Mouse (Mus musculus): ENCODE measurements around the gene AL607142.1.

Gene AL607142.1

DNA sequence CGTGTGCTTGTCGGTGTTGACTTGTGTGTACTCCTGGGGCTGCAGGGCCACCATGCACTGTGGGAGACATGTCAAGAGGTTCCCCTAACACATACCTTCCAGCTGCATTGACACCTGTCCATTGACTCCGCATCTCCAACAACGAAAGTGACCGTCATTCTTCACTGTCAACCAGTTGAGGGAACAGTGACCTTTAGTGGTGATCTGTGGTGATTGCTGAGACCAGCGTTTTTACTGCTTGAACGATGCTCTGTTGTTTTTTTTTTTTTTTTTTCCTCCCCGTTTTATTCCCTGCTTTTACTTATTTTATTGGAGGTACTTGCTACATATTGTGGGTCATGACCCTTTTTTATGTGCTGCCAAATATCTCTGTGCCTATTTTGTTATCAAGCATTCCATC lies 7.3 kb upstream of the AL607142.1 start:
- DNase-seq (ENCODE audit: low spot score), result no peak

DNA sequence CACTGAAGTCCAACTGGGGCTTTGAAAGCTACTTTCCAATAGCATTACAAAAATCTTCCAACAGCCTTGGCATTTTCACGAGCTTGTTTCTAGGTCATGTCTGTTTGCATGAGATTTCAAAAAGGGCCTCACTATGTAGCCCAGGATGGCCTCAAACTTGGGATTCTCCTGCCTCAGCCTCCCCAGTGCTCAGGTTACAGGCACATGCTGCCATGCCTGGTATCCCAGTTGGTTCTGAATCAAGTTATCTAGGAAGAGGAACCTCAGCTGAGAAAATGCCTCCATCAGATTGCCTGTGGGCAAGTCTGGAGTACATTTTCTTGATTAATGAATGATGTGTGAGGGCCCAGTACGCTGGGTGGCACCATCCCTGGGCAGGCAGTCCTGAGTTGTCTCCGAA lies 6.6 kb upstream of the AL607142.1 start:
- DNase-seq (ENCODE audit: low spot score), result no peak

DNA sequence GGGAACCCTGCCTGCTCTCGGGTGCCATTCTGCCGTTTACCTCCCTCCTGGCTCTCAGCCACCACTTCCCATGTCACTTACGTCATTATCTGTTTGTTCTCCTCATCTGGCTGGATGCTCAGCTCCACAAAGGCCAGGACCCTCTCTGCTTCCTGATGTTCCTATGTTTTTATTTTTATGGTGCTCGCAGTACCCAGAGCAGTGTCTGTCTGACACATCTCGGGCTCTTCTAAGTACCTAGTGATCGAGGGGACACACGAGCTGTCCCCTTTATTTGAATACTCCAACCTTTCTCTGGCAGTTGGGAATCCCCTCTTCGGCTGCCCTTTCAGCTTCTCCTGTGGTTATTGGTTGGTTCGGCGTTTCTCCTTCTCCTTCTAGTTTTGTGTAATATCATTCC lies 6.0 kb upstream of the AL607142.1 start:
- no peak for DNase-seq (ENCODE audit: low spot score)

DNA sequence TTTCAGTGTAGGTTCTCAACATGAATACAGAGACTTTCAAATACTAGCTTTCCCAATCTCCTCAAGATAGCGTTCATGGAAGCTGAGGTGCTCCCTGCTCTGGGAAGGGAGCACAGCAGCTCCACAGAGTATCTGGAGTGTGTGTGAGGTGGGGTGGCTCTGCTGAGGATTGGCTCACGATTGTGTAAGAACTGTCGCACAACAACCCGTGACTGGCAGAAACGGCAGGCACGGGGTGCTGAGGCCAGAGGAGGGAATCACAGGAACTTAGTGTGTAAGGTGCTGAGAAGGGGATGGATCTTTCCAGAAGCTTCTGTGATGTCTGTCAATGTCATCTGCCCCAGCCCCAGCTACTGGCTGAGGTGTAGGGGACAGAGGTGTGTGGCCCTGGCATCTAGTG lies 3.1 kb upstream of the AL607142.1 start:
- DNase-seq (ENCODE audit: low spot score), result no peak

DNA sequence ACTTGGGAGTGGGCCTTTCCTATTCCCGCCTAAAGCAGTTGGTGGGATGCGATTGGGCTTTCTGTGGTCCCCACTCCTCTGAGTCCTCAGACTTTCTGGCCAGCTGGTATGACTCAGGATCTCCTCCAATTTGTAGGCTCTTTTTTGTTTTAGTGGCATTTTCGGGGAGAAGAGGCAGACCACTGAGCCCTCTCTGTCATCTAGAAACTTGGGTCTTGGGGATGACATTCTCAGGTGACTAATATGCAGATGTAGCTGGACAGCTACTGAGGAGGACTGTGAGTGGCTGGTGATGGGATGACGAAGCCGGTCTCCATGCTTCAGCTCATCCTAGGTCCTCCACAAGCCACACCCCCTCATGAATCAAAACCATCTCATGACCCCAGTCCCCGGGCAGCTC lies 2.6 kb upstream of the AL607142.1 start:
- no peak for DNase-seq (ENCODE audit: low spot score)

DNA sequence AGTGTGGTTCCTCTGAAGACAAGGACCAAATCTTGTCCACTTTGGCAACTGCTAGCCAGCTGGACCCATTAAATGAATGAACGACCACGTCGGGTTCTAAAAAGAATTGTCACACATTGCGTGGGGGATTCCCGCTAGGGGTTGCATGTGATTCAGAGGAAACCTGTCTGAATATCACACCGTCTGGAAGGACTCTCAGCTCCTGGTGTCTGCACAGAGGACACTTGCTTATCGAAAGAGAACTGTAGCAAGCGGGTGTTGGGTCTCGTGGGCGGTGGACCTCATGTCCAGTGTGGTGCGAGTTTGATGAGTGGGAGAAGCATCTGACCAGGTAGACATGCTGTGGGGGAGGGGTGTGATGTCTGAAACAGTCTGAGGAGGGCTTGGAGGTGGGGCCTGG lies 2.0 kb upstream of the AL607142.1 start:
- no peak for DNase-seq (ENCODE audit: low spot score)

DNA sequence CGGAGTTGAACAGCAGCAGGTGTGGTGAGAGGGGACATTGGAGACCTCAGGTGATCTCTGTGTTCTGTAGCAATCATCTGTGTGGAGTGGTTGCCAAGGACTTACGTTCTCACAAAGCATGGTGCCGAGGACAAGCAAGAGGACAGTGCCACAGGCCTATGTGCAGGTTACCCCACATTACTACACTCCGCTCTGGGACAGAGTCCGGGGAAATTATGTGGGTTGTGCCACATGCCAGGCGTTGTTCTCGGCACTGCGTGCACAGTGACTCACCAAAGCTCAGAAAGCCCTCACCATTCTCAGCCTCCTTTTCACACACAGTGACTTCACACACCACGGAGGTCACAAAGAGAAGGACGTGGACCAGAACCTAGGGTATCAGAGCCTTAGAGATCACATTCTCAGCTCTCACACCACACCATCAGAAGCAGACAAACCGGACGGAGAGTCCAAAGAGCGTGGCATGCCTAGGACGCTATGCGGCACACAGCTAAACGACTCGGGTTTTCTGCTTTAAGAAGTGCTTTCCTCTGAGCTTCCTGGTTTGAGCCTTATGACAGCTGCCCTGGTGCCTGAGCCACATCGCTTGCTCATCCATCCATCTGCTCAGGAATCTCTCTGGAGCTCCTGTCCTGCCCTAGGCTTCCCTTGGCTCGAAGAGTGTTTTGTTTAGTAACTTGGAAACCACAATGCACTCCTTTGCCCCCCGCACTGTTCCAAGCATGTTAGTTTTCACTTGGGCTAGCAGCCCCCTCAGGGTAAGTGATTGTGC lies 1.3 kb upstream of the AL607142.1 start:
- no peak for DNase-seq (ENCODE audit: low spot score)

DNA sequence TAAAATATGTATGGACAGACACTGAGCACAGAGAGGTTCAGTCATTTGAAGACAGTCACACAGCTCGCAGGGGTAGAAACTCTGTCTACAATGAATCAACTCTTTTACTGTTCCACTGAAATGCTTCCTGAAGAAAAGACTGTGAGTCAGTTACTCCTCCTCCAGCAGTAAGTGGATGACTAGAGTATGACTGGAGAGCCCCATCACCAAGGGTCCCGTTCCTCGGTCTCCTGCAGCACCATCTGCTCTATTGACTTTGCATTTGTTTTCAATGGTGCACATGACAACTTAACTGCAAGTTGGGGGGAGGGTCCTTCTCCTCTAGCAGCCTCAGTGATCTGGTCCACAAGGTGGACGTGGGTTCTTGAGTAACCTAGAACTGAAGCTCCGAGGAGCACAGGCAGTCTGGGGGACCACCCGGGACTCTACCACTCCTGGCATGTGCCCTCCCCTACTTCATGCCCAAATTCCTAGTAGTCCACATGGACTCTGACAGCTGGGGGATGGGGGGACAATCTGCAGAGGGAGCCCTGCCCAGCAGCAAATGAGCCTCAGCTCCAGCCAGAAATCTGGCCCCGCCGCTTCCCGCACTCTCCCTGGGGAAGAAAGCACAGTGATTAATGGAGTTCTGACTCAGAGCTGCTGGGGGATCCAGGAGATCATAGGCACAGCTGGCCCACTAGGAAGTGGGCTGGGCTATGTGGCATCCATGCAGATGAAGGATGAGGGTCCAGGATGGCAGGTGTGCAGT lies 2.2 kb downstream of the AL607142.1 start:
- DNase-seq (ENCODE audit: low spot score), result no peak

DNA sequence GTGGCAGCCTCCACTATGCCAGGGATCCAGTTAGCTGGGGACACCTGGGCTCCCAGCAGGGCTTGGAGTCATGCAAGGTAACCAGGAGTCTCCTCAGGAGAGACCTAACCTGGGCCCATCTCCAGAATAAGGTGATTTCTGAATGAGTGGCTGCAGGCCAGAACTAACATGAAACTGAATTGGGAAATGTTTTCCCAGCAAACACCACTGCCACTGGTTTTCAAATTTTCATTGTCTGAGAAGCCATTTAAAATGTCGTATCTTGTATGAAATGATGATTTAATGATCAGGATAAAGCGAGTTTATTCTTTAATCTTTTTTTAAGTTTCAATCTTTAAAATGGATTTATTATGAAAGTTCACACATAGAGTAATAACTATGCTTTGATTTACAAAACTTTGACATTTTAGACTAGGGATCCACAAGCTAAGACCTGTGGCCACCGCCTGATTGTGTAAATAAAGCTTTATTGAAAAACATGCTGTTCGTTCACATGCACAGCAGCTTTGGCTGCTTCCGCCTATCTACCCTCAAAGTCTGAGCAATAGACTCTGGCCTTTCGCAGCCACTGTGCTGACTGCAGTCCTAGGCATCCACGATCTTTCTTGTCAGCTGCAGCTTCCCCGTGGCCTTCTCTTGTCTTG lies 2.9 kb downstream of the AL607142.1 start:
- DNase-seq (ENCODE audit: low spot score), result no peak

DNA sequence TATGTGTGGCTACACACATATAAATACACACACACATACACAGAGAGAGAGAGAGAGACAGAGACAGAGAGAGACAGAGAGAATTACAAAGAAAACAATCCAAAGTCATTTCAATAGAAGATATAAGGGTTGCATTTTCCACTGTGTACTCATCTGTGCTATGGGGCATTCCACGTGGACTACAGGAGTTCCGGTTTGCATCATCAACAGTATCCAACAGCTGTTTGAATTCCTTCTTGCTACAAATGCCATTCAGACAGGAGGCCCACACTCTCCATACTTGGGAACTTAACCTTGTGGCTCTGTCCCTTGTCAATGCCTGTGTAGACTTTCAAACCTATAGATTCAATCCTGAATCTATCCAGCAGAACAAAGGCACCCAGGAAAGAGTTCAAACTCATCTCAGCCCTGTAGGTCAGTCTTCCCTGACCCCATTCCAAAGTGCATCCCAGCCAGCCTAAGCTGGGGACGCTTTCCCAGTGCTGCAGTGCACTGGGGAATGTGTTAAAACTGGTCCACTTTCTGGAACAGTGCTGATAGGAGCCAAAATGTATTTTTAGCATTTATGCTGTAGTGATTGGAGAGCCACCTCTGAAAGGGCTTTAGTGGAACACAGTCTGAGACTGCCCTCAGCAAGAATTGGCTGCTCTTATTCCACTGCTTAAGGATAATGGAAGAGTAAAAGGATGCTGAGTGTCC lies 4.2 kb downstream of the AL607142.1 start:
- DNase-seq (ENCODE audit: low spot score), result no peak

DNA sequence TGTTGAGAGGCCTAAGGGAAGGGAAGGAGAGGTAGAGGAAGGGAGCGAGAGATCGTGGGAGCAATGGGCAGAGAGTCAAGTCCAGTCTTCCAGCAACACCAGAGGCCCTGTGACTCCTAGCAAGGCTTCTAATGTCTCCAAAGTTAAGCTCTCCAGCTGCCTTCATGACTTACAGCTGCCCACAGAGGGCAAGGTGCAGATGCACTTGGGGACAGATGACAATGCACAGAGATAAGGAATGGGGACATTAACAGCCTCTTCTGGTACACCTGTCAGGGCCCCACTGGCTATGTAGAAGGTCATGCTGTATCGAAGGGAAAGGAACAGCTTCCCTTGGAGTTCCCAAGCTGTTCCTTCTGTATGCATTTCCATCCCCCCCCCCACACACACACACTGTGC lies 4.8 kb downstream of the AL607142.1 start:
- DNase-seq (ENCODE audit: low spot score), result no peak

DNA sequence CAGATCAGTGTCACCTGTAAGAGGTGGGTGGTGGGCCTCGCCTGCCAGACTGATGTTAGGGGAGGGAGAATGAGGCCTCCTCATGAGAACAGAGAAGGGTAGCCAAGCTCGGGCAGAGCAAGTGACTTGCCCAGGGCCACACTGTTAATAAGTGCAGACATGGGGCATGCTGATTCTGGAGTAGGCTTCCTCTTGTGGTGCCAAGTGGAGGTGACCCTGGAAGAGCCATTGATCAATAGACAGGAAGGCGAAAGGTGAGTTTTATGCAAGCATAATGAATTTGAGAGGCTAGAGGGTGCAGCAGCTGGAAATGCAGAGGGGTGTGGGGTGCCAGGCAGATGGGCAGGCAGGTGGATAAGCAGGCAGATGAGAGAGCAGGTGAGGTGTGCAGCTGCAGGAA lies 6.6 kb downstream of the AL607142.1 start:
- DNase-seq (ENCODE audit: low spot score), result no peak

DNA sequence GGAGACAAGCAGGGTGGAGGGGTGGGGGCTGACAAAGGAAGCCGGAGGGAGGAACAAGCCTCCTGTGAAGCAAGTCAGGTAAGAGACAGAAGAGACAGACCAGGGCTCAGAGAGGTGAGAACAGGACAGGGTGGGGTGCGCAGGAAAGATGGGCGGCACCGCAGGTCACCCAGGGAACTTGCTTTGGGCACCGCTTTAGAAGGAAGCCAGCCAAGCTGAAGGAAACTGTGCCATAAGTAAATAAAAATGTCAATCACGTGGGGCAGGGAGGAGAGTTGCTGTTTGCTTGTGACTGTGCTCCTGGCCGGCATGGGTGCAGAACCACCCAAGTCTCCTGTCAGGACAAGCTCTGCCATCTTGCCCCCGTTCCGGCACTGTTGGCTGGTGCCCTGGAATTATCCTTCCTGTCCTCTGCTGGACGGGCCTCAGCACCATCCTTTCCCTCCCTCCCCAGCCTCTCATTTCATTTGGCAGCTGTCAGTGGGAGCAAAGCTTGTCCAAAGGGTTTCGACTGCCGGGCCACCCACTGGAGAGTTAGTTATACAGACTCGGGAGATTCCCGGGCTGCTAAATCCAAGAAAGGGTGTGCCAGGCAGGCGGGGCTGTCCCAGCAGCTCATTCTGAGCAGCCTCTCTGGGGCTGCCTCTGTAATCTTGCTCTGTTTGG lies 7.2 kb downstream of the AL607142.1 start:
- DNase-seq (ENCODE audit: low spot score), result peak; percentile 52

DNA sequence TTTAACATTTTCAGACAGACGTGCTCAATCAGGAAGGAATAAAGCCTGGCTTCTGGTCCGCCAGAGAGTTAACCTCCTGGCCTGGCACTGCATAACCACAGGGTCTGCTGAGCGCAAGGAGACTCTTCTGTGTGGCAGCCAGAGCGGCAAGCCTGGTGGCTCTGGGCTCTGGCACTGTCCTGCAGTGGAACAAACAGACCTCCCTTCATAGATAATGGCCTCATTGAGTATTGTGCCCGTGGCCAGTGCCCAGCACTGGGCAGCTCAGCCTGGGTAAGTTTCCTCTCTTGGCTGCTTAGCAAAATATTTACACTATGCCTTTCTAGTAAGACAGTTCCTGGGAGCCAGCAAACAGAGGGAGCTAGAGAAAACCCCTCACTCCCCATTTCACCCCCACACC lies 9.3 kb downstream of the AL607142.1 start:
- DNase-seq (ENCODE audit: low spot score), result no peak

DNA sequence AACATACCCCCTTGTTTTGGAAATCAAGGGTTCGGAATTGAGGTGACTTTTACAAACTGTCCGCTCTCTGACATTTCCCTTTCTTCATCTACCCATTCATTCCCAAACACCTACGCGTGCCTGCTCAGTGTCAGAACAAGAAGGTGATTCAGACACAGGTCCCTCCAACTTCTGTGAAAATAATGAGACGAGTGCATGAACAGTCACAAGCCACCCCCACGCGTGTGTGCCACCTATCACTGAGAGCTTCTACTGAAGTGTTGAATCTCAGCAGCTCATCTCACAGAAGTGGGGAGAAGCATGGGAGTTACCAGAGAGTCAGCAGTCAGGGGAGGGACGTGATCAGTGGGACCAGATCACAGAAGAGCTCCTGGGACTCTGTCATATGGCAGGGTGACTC lies 12.5 kb downstream of the AL607142.1 start:
- no peak for DNase-seq (ENCODE audit: low spot score)

DNA sequence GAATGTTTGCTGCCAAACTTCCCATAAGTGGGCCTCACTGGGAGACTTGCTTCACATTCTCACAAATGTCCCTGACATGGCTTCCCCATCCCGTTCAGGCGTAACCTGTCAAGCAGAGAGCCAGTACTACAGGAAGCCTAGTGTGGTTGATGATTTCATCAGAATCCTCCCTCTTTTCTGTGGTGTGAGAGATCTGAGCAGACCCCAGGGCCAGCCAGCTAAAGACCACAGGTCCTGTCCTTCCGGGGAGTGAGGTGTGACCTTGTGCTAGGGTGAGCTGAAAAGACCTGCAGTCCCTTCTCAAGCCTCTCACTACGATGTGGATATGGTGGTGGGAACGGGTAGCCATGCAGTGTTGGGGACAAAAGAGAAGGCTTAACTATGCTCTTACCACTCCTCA lies 17.7 kb downstream of the AL607142.1 start:
- no peak for DNase-seq (ENCODE audit: low spot score)

DNA sequence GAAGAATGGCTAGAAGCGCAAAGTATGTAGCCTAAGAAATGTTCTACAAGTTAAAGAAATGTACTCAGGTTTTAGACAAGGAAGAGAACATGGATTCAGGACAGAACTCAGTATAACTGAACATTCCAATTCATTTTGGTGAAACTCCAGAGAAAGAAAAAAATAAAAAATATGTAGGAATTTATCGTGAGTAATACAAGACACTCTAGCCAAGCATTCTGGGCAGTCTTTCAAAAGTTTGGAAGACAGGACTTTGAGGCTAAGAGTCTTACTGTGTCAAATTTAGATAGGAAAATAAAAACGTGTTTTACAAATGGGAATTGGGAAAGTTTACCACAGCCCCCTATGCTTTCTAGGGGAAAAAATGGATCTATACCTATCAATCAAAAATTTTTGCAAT lies 18.9 kb downstream of the AL607142.1 start:
- peak; percentile 41 for DNase-seq (ENCODE audit: low spot score)

DNA sequence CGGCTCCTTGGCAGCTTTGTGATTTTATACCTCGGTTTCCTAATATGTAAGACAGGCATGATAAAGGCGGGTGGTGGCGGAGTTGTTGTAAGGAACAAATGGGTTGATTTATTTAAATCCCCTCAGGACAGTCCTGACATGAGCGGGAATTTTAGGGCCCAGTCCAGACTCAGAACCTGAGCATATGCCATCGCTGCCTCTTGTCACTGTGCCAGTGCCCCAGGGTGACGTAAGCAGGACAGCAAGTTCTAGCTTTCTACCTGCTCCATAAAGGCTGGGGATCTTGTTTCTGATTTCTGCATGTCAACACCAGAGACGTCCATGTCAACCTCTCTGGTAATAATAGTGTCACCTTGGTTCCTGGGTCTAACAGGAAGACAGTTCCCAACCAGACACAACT lies 24.7 kb downstream of the AL607142.1 start:
- no peak for DNase-seq (ENCODE audit: low spot score)

DNA sequence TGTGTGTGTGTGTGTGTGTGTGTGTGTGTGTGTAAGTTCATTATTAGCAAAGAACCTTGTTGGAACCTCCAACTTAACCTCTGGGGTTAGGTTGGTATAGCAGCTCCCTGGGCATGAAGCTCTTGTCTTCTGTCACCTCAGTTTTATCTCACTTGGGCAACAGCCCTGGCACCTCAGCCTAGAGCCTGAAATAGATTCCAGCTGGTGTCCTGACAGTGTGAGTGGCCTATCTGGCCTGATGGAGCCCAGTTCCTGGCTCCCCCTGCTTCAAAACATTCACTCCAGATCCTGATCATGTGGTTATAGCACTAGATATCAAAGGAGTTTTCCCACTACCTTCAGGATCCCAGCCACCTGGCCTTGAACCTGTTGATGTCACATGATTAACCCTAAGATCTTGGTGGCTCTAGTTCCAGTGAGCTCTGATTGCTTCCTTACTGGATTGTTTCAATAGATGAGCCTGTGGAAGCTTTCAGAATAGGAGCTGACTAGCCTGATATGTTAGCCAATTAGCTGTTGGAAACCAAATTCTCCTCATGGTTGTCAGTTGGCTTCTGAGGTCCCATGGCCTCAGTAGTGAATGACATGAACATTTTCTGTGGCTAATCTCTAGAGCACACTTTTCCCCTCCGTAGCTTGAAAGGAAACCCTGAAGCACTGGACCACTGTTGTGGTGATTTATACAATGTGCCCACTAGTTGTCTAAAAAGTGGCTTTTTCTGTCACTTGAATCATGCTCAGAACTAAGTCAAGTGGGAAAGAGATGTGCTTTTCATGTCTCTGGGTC lies 27.4 kb downstream of the AL607142.1 start:
- no peak for DNase-seq (ENCODE audit: low spot score)

DNA sequence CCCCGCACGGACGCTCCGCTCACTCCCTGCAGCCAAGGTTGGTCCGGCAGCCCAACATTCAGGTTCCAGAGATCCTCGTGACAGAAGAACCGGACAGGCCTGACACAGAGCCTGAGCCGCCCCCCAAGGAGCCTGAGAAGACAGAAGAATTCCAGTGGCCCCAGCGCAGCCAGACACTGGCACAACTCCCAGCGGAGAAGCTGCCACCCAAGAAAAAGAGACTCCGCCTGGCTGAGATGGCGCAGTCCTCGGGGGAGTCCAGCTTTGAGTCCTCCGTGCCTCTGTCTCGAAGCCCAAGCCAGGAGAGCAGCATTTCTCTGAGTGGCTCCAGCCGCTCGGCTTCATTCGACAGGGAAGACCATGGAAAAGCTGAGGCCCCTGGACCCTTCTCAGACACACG lies 32.1 kb downstream of the AL607142.1 start:
- DNase-seq (ENCODE audit: low spot score), result no peak

DNA sequence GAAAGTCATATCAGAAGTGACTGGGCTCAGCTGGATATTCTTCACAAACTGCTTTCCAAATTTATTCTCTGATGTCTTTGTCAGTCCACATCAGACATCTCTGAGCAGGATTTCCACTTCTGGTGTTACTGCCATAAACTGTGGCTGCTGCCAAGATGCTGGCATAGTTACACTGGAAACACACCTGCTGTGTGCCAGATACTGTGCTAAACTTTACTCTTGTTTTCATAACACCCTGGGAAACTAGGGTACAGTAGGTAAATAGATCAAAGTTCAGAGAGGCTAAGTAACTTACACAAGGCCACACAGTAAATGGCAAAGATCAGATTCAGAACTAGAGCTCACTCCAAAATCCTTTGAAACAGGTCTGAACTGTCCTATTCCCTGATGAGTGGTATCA lies 36.4 kb downstream of the AL607142.1 start:
- no peak for DNase-seq (ENCODE audit: low spot score)
